Mouse (Mus musculus) brown adipose tissue, adult 24 weeks (tissue): ENCODE measurements around the gene Stpg1. TPM values are rescaled to one million over a fixed set of nuclear protein-coding genes. Genes with fewer than 3 reads are reported as not detected.

ENCODE experiments used
- polyA plus RNA-seq: library from polyadenylated mRNA; stranded (reverse); fragments of >200 nt; gene quantifications from 2 replicates; pipeline ENCODE4 v1.2.4, GENCODE M21; 2012; ENCODE audit not compliant: missing spikeins, insufficient read depth, insufficient read length

The Stpg1 gene
- polyA plus RNA-seq, 1 experiment: 0.52 TPM

Other genes starting within 250 kb of the Stpg1 start
- 112 and 125 TPM in 2 replicates for gene Clic4, start 222.0 kb upstream of the Stpg1 start, polyA plus RNA-seq
- 32.7 and 42.7 TPM in 2 replicates for gene Srrm1, start 141.5 kb upstream of the Stpg1 start, polyA plus RNA-seq
- gene Ncmap, start 96.6 kb upstream of the Stpg1 start, polyA plus RNA-seq: 0.71 TPM in 1 of 2 replicates, not detected in the other
- 5.9 and 10.8 TPM in 2 replicates for gene Rcan3, start 60.9 kb upstream of the Stpg1 start, polyA plus RNA-seq
- 6.5 and 8.5 TPM in 2 replicates for gene Nipal3, start 248 bp downstream of the Stpg1 start, polyA plus RNA-seq
- gene Grhl3, start 78.8 kb downstream of the Stpg1 start, polyA plus RNA-seq: not detected in 2 replicates
- gene Ifnlr1, start 191.5 kb downstream of the Stpg1 start, polyA plus RNA-seq: not detected in 2 replicates
- not detected in 2 replicates for gene Il22ra1, start 233.4 kb downstream of the Stpg1 start, polyA plus RNA-seq